Mouse (Mus musculus) heart, adult 10 weeks (tissue): ENCODE data around the gene Epb41l3. TPM values are rescaled to one million over a fixed set of nuclear protein-coding genes. Genes with fewer than 3 reads are reported as not detected.

Experiments
- polyA plus RNA-seq: library from polyadenylated mRNA; stranded (reverse); fragments of 350-450 nt; fragmentation: Illumina TruSeq; extraction: RNeasy Lipid Tissue Mini Kit (QIAGEN cat#74804); gene quantifications from one replicate; pipeline ENCODE4 v1.2.3, GENCODE M21; 2014; ENCODE audit warnings: low read depth, low replicate concordance

The Epb41l3 gene
- 10.6 TPM for polyA plus RNA-seq

GRCm38 (mm10) chr17:69075501-69076237, at the start of gene Epb41l3:
Gene Epb41l3 (plus strand): TSS chr17:69075683.

Other genes starting within 250 kb of the Epb41l3 start
- gene Tmem200c, start 249.1 kb upstream of the Epb41l3 start, polyA plus RNA-seq: not detected